Mouse (Mus musculus) liver, embryonic 11.5 days (tissue): Measurements from ENCODE around the gene Cdipt. TPM values are rescaled to one million over a fixed set of nuclear protein-coding genes. Genes with fewer than 3 reads are reported as not detected.

Experiments
- ATAC-seq: fragments of 200-750 bp; cut with Nextera tagmentation; replicated peaks from 2 replicates; pipeline ENCODE4 v1.8.0; 2017; ENCODE audit warnings: moderate number of reproducible peaks, mild to moderate bottlenecking, moderate TSS enrichment, moderate library complexity; ENCODE audit not compliant: low FRiP score
- DNase-seq: peaks from one replicate; pipeline ENCODE4 v3.0.0-alpha.2; 2017; ENCODE audit warnings: low spot score
- H3K27ac ChIP-seq: fragments of 300-500 bp; sonication (generic); 2 replicates; pipeline ENCODE4 v1.5.1; 2014; ENCODE audit warnings: mild to moderate bottlenecking, low read depth, low read length, control low read depth
- H3K27me3 ChIP-seq: fragments of 300-500 bp; sonication (generic); replicated peaks from 2 replicates; pipeline ENCODE4 v1.6.1; 2014; ENCODE audit warnings: low read length, mixed read lengths; ENCODE audit not compliant: control insufficient read depth, insufficient read depth
- H3K36me3 ChIP-seq: fragments of 300-500 bp; sonication (generic); 2 replicates; pipeline ENCODE4 v1.6.1; 2014; ENCODE audit warnings: mild to moderate bottlenecking, low read length, moderate library complexity, mixed read lengths; ENCODE audit not compliant: control insufficient read depth, insufficient read depth
- H3K4me1 ChIP-seq: fragments of 300-500 bp; sonication (generic); replicated peaks from 2 replicates; pipeline ENCODE4 v1.6.1; 2014; ENCODE audit warnings: low read length, mixed read lengths; ENCODE audit not compliant: control insufficient read depth, insufficient read depth
- H3K4me2 ChIP-seq: fragments of 300-500 bp; sonication (generic); 2 replicates; pipeline ENCODE4 v1.6.1; 2014; ENCODE audit warnings: mild to moderate bottlenecking, control low read depth, moderate library complexity
- H3K4me3 ChIP-seq: fragments of 300-500 bp; sonication (generic); 2 replicates; pipeline ENCODE4 v1.5.1; 2014; ENCODE audit warnings: low read depth, low read length, control low read depth
- H3K9ac ChIP-seq: fragments of 300-500 bp; sonication (generic); 2 replicates; pipeline ENCODE4 v1.6.1; 2014; ENCODE audit warnings: low read depth, low read length, control low read depth
- H3K9me3 ChIP-seq: fragments of 300-500 bp; sonication (generic); 2 replicates; pipeline ENCODE4 v1.6.1; 2016; ENCODE audit warnings: low read length, inconsistent platforms, mixed read lengths; ENCODE audit not compliant: control insufficient read depth
- WGBS: fragments of 180-500 bp; shearing (Covaris S2); extraction: QIAGEN DNeasy Blood & Tissue Kit; methylation state at CpG from one replicate; pipeline ENCODE4 v1.1.7; 2014; 5-methylcytosine and 5-hydroxymethylcytosine counted together
- polyA plus RNA-seq: library from polyadenylated mRNA; unstranded; fragments of >200 nt; fragmentation: Nextera tagmentation; extraction: Ambion mirVana; gene quantifications from 2 replicates; pipeline ENCODE4 v1.2.1, GENCODE M21; 2014

Cdipt gene
- polyA plus RNA-seq, 1 experiment from 2014 or later = 72.2 TPM

GRCm38 (mm10) chr7:127018416-127019305 lies 42.9 kb downstream of the Cdipt start:
- peak overlapping the region; percentile 35 for H3K9ac ChIP-seq
- peak overlapping the region; percentile 36 for H3K4me2 ChIP-seq
- H3K9me3 ChIP-seq = no peaks in the 10 kb centered on the region
- DNase-seq = no peak
- H3K36me3 ChIP-seq = peaks cover 24% of the 10 kb centered on the region
- H3K4me1 ChIP-seq = peaks cover 68% of the 10 kb centered on the region
- 0 out of 2 replicates have a peak overlapping the region, but pooled peaks have one; percentile 57 for H3K27ac ChIP-seq
- WGBS = 78% methylated on average over 15 of the region's 15 CpGs
- H3K27me3 ChIP-seq = no peaks in the 10 kb centered on the region
- H3K4me3 ChIP-seq = no peak overlapping the region
- no peak for ATAC-seq

GRCm38 (mm10) chr7:127019306-127019960 lies 43.7 kb downstream of the Cdipt start:
- Histone ChIP-seq H3K27me3 (no peaks in the 10 kb centered on the region), H3K4me2 (peak overlapping the region; percentile 99), H3K27ac (no peak overlapping the region; the same call in 1 of the 2 replicates), H3K4me3 (0 out of 2 replicates have a peak overlapping the region, but pooled peaks have one; percentile 10), H3K9ac (peak overlapping the region; percentile 37), H3K9me3 (no peaks in the 10 kb centered on the region), H3K4me1 (peaks cover 70% of the 10 kb centered on the region), H3K36me3 (peaks cover 29% of the 10 kb centered on the region)
- ATAC-seq = no peak
- DNase-seq = no peak
- 78% methylated on average over 14 of the region's 14 CpGs for WGBS

GRCm38 (mm10) chr7:127020031-127020430 lies 44.3 kb downstream of the Cdipt start:
- Histone ChIP-seq H3K4me1 (peaks cover 67% of the 10 kb centered on the region), H3K36me3 (peaks cover 32% of the 10 kb centered on the region), H3K27ac (peak overlapping the region; percentile 32; the same call in 1 of the 2 replicates), H3K9me3 (no peaks in the 10 kb centered on the region), H3K27me3 (no peaks in the 10 kb centered on the region), H3K4me2 (peak overlapping the region; percentile 99), H3K4me3 (0 out of 2 replicates have a peak overlapping the region, but pooled peaks have one; percentile 10), H3K9ac (peak overlapping the region; percentile 37)
- no peak for DNase-seq
- no peak for ATAC-seq
- WGBS = 69% methylated on average over 3 of the region's 3 CpGs

- no peak for ATAC-seq
- Histone ChIP-seq H3K4me1 (peaks cover 63% of the 10 kb centered on the region), H3K27ac (peak overlapping the region; percentile 64; the same call in 1 of the 2 replicates), H3K4me2 (peak overlapping the region; percentile 99), H3K36me3 (peaks cover 32% of the 10 kb centered on the region), H3K27me3 (no peaks in the 10 kb centered on the region), H3K9ac (peak overlapping the region; percentile 59), H3K4me3 (peak overlapping the region; percentile 45), H3K9me3 (no peaks in the 10 kb centered on the region)
- no peak for DNase-seq
- WGBS = 57% methylated on average over 5 of the region's 5 CpGs
These were observed 44.8 kb downstream of the Cdipt start for GRCm38 (mm10) chr7:127020491-127020890.

GRCm38 (mm10) chr7:127020901-127021562 lies 45.3 kb downstream of the Cdipt start, which contains the start of the genes Gm42742 and Prrt2:
TSS of gene Gm42742 (minus strand) at chr7:127021097.
TSS of gene Prrt2 (minus strand) at chr7:127021211.
- Histone ChIP-seq H3K36me3 (peaks cover 31% of the 10 kb centered on the region), H3K9ac (peak within 1 kb of the TSS; percentile 59), H3K4me1 (peaks cover 57% of the 10 kb centered on the region), H3K9me3 (no peaks in the 10 kb centered on the region), H3K27me3 (no peaks in the 10 kb centered on the region), H3K27ac (peak within 1 kb of the TSS; percentile 64; the same call in 1 of the 2 replicates), H3K4me2 (peak within 1 kb of the TSS; percentile 99), H3K4me3 (peak within 1 kb of the TSS; percentile 45)
- DNase-seq (peak; percentile 71), ATAC-seq (no peak)
- WGBS = 3% methylated on average over 37 of the region's 37 CpGs

- Histone ChIP-seq H3K9ac (peak overlapping the region; percentile 59), H3K9me3 (no peaks in the 10 kb centered on the region), H3K4me2 (peak overlapping the region; percentile 99), H3K4me1 (peaks cover 57% of the 10 kb centered on the region), H3K27ac (peak overlapping the region; percentile 64; the same call in 1 of the 2 replicates), H3K4me3 (peak overlapping the region; percentile 45), H3K27me3 (no peaks in the 10 kb centered on the region), H3K36me3 (peaks cover 31% of the 10 kb centered on the region)
- WGBS = 45% methylated on average over 5 of the region's 5 CpGs
- ATAC-seq (no peak), DNase-seq (no peak)
These were observed 46.1 kb downstream of the Cdipt start for GRCm38 (mm10) chr7:127021563-127022527.

GRCm38 (mm10) chr7:127022528-127023271 lies 47.0 kb downstream of the Cdipt start:
- Histone ChIP-seq H3K36me3 (peaks cover 32% of the 10 kb centered on the region), H3K9me3 (no peaks in the 10 kb centered on the region), H3K27me3 (no peaks in the 10 kb centered on the region), H3K4me2 (peak overlapping the region; percentile 99), H3K4me1 (peaks cover 57% of the 10 kb centered on the region), H3K4me3 (peak overlapping the region; percentile 99), H3K27ac (peak overlapping the region; percentile 16; the same call in 1 of the 2 replicates), H3K9ac (peak overlapping the region; percentile 100)
- no peak for ATAC-seq
- WGBS = 89% methylated on average over 7 of the region's 7 CpGs
- no peak for DNase-seq
